Mouse (Mus musculus) heart, embryonic 16.5 days (tissue): ENCODE results near the gene Cd72. TPM values are rescaled to one million over a fixed set of nuclear protein-coding genes. Genes with fewer than 3 reads are reported as not detected.

Experiments
- ATAC-seq: fragments of 200-750 bp; cut with Nextera tagmentation; replicated peaks from 2 replicates; pipeline ENCODE4 v1.8.0; 2017; ENCODE audit warnings: moderate number of reproducible peaks; ENCODE audit not compliant: insufficient read depth, low FRiP score; ENCODE audit errors: extremely low read depth
- H3K27ac ChIP-seq: fragments of 300-500 bp; sonication (generic); 2 replicates; pipeline ENCODE4 v1.5.1; 2014; ENCODE audit warnings: mild to moderate bottlenecking, low read length, control low read depth, moderate library complexity
- H3K27me3 ChIP-seq: fragments of 300-500 bp; sonication (generic); 2 replicates; pipeline ENCODE4 v1.6.1; 2014; ENCODE audit warnings: low read length, mixed read lengths; ENCODE audit not compliant: control insufficient read depth, insufficient read depth
- H3K36me3 ChIP-seq: fragments of 300-500 bp; sonication (generic); 2 replicates; pipeline ENCODE4 v1.6.1; 2014; ENCODE audit not compliant: control insufficient read depth, insufficient read depth
- H3K4me1 ChIP-seq: fragments of 300-500 bp; sonication (generic); 2 replicates; pipeline ENCODE4 v1.6.1; 2014; ENCODE audit warnings: low read length, mixed read lengths; ENCODE audit not compliant: control insufficient read depth, insufficient read depth
- H3K4me2 ChIP-seq: fragments of 300-500 bp; sonication (generic); 2 replicates; pipeline ENCODE4 v1.6.1; 2014; ENCODE audit warnings: low read depth, mild to moderate bottlenecking, control low read depth, low read length
- H3K4me3 ChIP-seq: fragments of 300-500 bp; sonication (generic); 2 replicates; pipeline ENCODE4 v1.5.1; 2014; ENCODE audit warnings: mild to moderate bottlenecking, control low read depth, low read length
- H3K9ac ChIP-seq: fragments of 300-500 bp; sonication (generic); 2 replicates; pipeline ENCODE4 v1.6.1; 2014; ENCODE audit warnings: low read length, control low read depth
- H3K9me3 ChIP-seq: fragments of 300-500 bp; sonication (generic); replicated peaks from 2 replicates; pipeline ENCODE4 v1.6.1; 2016; ENCODE audit warnings: low read length; ENCODE audit not compliant: control insufficient read depth
- WGBS: fragments of 180-500 bp; shearing (Covaris S2); extraction: QIAGEN DNeasy Blood & Tissue Kit; methylation state at CpG from one replicate; pipeline ENCODE4 v1.1.7; 2014; 5-methylcytosine and 5-hydroxymethylcytosine counted together
- polyA plus RNA-seq: library from polyadenylated mRNA; unstranded; fragments of >200 nt; fragmentation: Nextera tagmentation; extraction: Ambion mirVana; gene quantifications from 2 replicates; pipeline ENCODE4 v1.2.1, GENCODE M21; 2015

Gene Cd72
- polyA plus RNA-seq, 1 experiment from 2014 or later, result 4.3 TPM

DNA sequence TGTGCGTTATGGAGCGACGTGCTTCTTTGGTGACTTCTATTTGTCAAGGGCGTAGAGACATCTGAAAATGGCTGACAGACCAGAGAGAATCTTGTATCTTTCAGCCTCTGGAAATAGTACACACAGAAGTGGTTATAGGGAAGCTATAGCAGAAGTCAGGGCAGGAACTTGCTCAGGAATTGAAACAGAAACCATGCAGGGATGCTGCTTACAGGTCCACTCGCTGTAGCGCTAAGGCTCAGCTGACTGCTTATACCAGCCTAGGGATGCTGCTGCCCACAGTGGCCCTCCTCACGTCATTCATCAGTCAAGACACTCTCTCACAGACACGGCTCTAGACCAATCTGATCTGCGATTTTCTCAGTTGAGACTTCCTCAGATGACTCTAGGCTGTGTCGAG lies 15.9 kb upstream of the Cd72 start:
- H3K4me2 ChIP-seq, result no peak overlapping the region
- no peaks in the 10 kb centered on the region for H3K4me1 ChIP-seq
- no peak for ATAC-seq
- no peak overlapping the region for H3K9ac ChIP-seq
- H3K9me3 ChIP-seq, result no peaks in the 10 kb centered on the region
- no peaks in the 10 kb centered on the region for H3K36me3 ChIP-seq
- H3K27me3 ChIP-seq, result no peaks in the 10 kb centered on the region
- 90% methylated on average over 10 of the region's 10 CpGs for WGBS
- no peak overlapping the region for H3K4me3 ChIP-seq
- no peak overlapping the region for H3K27ac ChIP-seq

DNA sequence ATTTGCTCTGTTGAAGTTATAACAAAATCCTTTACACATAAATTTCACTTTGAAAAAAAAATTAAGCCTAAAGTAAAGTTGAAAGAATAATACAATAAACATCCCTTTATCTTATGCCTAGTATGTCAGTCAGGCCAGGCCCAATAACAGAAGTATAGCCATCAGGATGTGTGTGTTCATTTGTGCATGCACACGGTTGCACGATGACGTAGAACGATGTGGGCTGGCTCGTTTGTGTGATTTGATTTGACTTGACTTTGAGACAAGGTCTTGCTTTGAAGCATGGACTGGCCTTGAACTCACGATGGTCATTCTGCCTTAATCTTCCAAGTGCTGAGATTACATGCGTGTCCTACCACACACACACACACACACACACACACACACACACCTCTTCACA lies 12.4 kb upstream of the Cd72 start:
- ATAC-seq, result no peak
- Histone ChIP-seq H3K4me1 (no peaks in the 10 kb centered on the region), H3K4me3 (no peak overlapping the region), H3K4me2 (no peak overlapping the region), H3K9me3 (no peaks in the 10 kb centered on the region), H3K27ac (no peak overlapping the region), H3K9ac (no peak overlapping the region), H3K36me3 (no peaks in the 10 kb centered on the region), H3K27me3 (no peaks in the 10 kb centered on the region)
- 79% methylated on average over 7 of the region's 7 CpGs for WGBS

DNA sequence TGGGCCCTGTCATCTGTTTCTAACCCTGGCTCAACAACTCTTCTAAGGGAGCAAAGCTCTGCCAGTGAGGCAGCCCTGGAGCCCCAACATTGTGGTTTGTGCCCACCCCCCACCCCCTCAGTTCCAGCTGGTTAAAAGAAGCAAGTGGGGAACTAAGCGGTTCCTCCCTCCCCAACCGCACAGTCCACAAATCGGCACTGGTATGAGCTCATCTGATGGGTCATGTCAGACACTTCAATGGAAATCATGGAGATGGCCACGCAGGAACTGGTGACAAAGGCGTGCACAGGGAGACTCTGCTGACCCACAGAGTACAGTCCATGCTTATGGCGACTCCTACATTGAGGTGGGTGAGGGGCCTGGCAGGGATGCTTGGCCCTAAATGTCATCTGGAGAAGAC lies 11.5 kb upstream of the Cd72 start:
- Histone ChIP-seq H3K9me3 (no peaks in the 10 kb centered on the region), H3K4me1 (no peaks in the 10 kb centered on the region), H3K27ac (no peak overlapping the region), H3K27me3 (no peaks in the 10 kb centered on the region), H3K36me3 (no peaks in the 10 kb centered on the region), H3K4me3 (no peak overlapping the region), H3K4me2 (no peak overlapping the region), H3K9ac (no peak overlapping the region)
- ATAC-seq, result no peak
- 80% methylated on average over 6 of the region's 6 CpGs for WGBS

DNA sequence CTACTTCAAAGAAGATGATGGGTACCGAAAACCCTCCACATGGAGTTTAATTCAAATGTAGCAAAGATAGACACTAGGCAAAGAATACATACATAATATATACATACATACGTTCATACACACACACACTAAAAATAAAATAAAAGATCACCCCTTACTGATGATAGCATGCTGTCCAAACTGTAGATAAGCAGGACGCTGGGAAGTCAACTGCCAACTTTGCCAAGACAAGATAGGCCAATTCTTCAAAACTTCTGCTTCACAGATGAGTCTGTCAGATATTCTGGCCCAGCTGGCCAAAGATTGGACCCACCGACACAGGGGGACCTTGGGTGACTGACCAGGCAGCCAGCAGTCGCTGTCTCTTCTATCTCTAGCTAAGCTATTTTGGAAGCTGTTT lies 8.7 kb upstream of the Cd72 start:
- Histone ChIP-seq H3K27me3 (no peaks in the 10 kb centered on the region), H3K36me3 (no peaks in the 10 kb centered on the region), H3K9me3 (no peaks in the 10 kb centered on the region), H3K4me3 (no peak overlapping the region), H3K9ac (no peak overlapping the region), H3K4me2 (no peak overlapping the region), H3K27ac (no peak overlapping the region), H3K4me1 (no peaks in the 10 kb centered on the region)
- 76% methylated on average over 5 of the region's 5 CpGs for WGBS
- no peak for ATAC-seq

DNA sequence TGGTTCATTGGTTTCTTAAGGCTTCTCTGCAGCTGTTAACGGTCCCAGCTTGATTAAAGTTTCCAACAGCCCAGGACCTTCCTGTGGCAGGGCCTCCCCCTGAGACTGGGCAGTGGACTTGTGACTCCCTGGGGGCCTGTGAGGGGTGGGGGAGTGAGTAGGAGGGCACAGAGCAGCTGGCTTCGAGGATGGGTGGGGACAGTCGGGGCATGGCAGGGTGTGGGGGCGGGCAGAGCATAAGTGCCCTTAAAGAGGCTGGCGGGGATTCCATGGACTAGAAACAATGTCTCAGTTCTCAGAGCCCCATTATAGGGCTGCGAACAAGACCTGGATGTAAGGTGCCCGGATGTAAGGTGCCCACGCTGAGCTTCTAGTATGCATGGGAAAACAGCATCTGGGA lies 2.7 kb upstream of the Cd72 start:
- H3K4me1 ChIP-seq, result peaks cover 24% of the 10 kb centered on the region
- H3K27ac ChIP-seq, result no peak overlapping the region
- no peak overlapping the region for H3K4me3 ChIP-seq
- no peak overlapping the region for H3K4me2 ChIP-seq
- H3K27me3 ChIP-seq, result peaks cover 14% of the 10 kb centered on the region
- ATAC-seq, result no peak
- H3K36me3 ChIP-seq, result no peaks in the 10 kb centered on the region
- H3K9me3 ChIP-seq, result no peaks in the 10 kb centered on the region
- 15% methylated on average over 8 of the region's 8 CpGs for WGBS
- H3K9ac ChIP-seq, result no peak overlapping the region

DNA sequence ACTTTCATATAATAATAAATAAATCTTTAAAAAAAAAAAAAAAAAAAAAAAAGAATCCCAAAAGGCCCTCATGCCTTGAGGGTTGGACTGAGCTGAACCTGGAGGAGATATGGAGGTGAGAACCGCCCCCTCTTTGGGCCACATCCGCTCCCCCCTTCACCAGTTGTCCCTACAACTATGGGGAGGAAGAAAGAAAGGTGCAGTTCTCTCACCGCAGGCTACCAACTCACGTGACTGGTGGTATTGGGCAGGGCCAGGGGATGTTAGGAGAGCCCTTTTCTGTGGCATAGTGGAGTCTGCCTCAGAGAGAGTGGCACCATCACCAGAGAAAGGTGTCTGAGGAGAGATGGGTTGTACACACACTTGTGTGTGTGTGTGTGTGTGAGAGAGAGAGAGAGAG lies 2.0 kb upstream of the Cd72 start:
- no peak for ATAC-seq
- 21% methylated on average over 4 of the region's 4 CpGs for WGBS

DNA sequence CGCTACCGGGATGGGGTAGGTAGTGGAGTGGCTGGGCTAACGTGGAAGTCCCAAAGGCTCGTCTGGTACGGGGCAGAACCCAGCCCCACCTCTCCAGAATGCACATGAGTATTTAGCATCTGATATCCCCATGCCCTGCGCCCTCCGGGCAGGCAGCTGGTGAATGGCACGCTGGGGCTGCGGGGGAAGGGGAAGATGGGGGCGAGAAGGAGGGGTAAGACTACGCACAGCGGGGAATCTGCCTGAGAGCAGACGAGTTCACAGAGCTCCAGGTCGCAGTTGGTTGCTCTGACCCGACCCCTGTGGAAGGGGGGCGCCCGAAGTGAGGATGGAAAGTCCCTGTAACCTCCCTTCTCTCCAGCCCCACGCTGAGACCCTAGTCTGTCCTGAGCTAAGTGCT lies 1.0 kb downstream of the Cd72 start:
- Histone ChIP-seq H3K4me1 (peaks cover 24% of the 10 kb centered on the region), H3K4me3 (peak overlapping the region; percentile 35), H3K9ac (peak overlapping the region; percentile 15), H3K9me3 (no peaks in the 10 kb centered on the region), H3K27me3 (peaks cover 14% of the 10 kb centered on the region), H3K27ac (no peak overlapping the region), H3K36me3 (no peaks in the 10 kb centered on the region), H3K4me2 (peak overlapping the region; percentile 66)
- 1% methylated on average over 18 of the region's 18 CpGs for WGBS
- no peak for ATAC-seq

More for the DNA sequence above, 2.0 kb upstream of the Cd72 start:
- Histone ChIP-seq H3K4me3 (no peak overlapping the region), H3K27me3 (peaks cover 14% of the 10 kb centered on the region), H3K4me1 (peaks cover 24% of the 10 kb centered on the region), H3K9me3 (no peaks in the 10 kb centered on the region), H3K27ac (no peak overlapping the region), H3K4me2 (no peak overlapping the region), H3K9ac (no peak overlapping the region), H3K36me3 (no peaks in the 10 kb centered on the region)

DNA sequence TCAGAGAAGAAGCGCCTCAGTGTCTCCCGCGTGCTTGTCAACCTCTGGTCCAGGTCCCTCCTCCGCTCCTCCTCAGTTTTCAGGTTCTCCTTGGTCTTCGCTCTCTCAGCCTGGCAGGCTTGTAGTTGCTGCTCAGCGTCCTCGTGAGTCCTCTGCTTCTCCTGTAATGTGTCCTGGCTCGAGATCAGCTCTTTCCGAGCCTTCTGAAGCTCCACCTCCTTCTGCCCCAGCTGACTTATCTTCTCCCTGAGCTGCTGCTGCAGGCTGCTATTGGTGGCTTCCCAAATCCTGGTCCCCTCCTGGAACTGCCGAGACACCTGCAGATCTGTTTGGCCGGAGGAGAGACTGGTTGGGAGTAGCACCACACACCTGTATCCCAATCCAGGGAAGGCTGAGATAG lies 2.1 kb downstream of the Cd72 start:
- H3K4me1 ChIP-seq, result peaks cover 24% of the 10 kb centered on the region
- peaks cover 7% of the 10 kb centered on the region; the same call in 1 of the 2 replicates for H3K36me3 ChIP-seq
- no peak overlapping the region for H3K4me3 ChIP-seq
- H3K27me3 ChIP-seq, result peaks cover 14% of the 10 kb centered on the region
- H3K9ac ChIP-seq, result no peak overlapping the region
- no peak overlapping the region for H3K4me2 ChIP-seq
- no peaks in the 10 kb centered on the region for H3K9me3 ChIP-seq
- H3K27ac ChIP-seq, result no peak overlapping the region
- WGBS, result 41% methylated on average over 11 of the region's 11 CpGs
- no peak for ATAC-seq

DNA sequence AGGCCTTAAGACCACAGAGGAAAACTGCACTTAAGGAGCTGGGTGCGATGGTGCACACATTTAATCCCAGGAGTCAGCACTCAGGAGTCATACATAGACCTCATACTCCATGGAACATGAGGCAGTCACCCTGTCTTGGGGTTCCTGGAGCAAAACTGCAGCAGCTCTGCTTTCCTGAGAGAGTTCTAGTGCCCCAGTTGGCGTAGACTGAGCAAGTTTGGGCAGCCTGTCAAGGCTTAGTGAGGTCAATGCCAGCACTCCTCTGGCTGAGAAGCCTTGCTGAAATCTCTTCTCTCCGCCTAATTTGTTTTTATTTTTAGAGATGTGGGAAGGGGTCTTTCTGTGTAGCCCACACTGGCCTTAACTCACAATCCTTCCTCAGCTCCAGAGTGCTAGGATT lies 5.9 kb downstream of the Cd72 start:
- H3K27ac ChIP-seq, result no peak overlapping the region
- H3K9me3 ChIP-seq, result no peaks in the 10 kb centered on the region
- H3K4me3 ChIP-seq, result no peak overlapping the region
- 83% methylated on average over 3 of the region's 3 CpGs for WGBS
- peaks cover 6% of the 10 kb centered on the region for H3K27me3 ChIP-seq
- ATAC-seq, result no peak
- H3K4me2 ChIP-seq, result no peak overlapping the region
- H3K36me3 ChIP-seq, result peaks cover 24% of the 10 kb centered on the region
- no peak overlapping the region for H3K9ac ChIP-seq
- peaks cover 16% of the 10 kb centered on the region for H3K4me1 ChIP-seq

DNA sequence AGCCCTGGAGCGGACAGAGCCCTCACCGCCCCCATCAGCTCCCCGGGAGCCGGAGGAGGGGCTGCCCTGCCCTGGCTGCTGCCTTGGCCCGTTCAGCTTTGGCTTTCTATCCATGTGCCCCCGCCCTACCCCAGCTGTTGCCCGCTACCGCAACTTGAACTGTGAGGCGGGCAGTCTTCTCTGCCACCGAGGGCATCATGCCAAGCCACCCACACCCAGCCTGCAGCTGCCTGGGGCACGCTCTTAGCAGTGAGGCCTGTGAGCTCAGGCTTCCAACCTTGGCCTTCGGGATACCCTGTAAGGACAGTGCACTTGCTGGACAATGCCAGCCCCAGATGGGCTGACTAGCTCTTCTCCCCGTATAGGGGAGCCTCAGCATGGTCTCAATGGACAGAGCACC lies 7.2 kb downstream of the Cd72 start:
- WGBS, result 85% methylated on average over 13 of the region's 13 CpGs
- no peak for ATAC-seq
- H3K27ac ChIP-seq, result no peak overlapping the region
- no peak overlapping the region for H3K9ac ChIP-seq
- H3K4me3 ChIP-seq, result no peak overlapping the region
- peaks cover 24% of the 10 kb centered on the region for H3K36me3 ChIP-seq
- no peak overlapping the region for H3K4me2 ChIP-seq
- no peaks in the 10 kb centered on the region for H3K27me3 ChIP-seq
- no peaks in the 10 kb centered on the region for H3K9me3 ChIP-seq
- H3K4me1 ChIP-seq, result peaks cover 9% of the 10 kb centered on the region
